Mouse (Mus musculus): Measurements from ENCODE around the gene Gprin2. TPM values are rescaled to one million over a fixed set of nuclear protein-coding genes. Genes with fewer than 3 reads are reported as not detected.

The Gprin2 gene
- polyA plus RNA-seq (2015; fragmentation: Nextera tagmentation; extraction: Ambion mirVana) = 0.50 and 0.87 TPM in 2 replicates

GRCm38 (mm10) chr14:34201231-34202035 is at the start of gene Gprin2:
TSS of gene Gprin2 (minus strand) at chr14:34201653.

GRCm38 (mm10) chr14:34219295-34219694 is 17.8 kb upstream of the Gprin2 start, which contains the start of gene Syt15:
TSS of gene Syt15 (plus strand) at chr14:34219595.

GRCm38 (mm10) chr14:34152342-34152741 is 49.1 kb downstream of the Gprin2 start, which contains the start of gene Npy4r:
TSS of gene Npy4r (minus strand) at chr14:34152489.

Other genes starting within 250 kb of the Gprin2 start
- gene Rbp3, start 247.7 kb downstream of the Gprin2 start, polyA plus RNA-seq (2015; fragmentation: Nextera tagmentation; extraction: Ambion mirVana) = not detected in 2 replicates
- gene Zfp488, start 222.9 kb downstream of the Gprin2 start, polyA plus RNA-seq (2015; fragmentation: Nextera tagmentation; extraction: Ambion mirVana) = not detected in 2 replicates
- gene Gm30083, start 186.5 kb downstream of the Gprin2 start, polyA plus RNA-seq (2015; fragmentation: Nextera tagmentation; extraction: Ambion mirVana) = not detected in 2 replicates
- gene Gm5460, start 184.9 kb downstream of the Gprin2 start, polyA plus RNA-seq (2015; fragmentation: Nextera tagmentation; extraction: Ambion mirVana) = 0.06 and 0.17 TPM in 2 replicates
- not detected in 2 replicates for gene Antxrl, start 148.9 kb downstream of the Gprin2 start, polyA plus RNA-seq (2015; fragmentation: Nextera tagmentation; extraction: Ambion mirVana)
- 4.6 and 5.2 TPM in 2 replicates for gene Anxa8, start 115.7 kb downstream of the Gprin2 start, polyA plus RNA-seq (2015; fragmentation: Nextera tagmentation; extraction: Ambion mirVana)
- gene A630023A22Rik, start 98.9 kb downstream of the Gprin2 start, polyA plus RNA-seq (2015; fragmentation: Nextera tagmentation; extraction: Ambion mirVana) = 0.32 TPM in 1 of 2 replicates, not detected in the other
- 0.11 TPM in 1 of 2 replicates, not detected in the other for gene Npy4r, start 49.2 kb downstream of the Gprin2 start, polyA plus RNA-seq (2015; fragmentation: Nextera tagmentation; extraction: Ambion mirVana)
- 0.43 and 0.69 TPM in 2 replicates for gene Syt15, start 17.9 kb upstream of the Gprin2 start, polyA plus RNA-seq (2015; fragmentation: Nextera tagmentation; extraction: Ambion mirVana)
- gene Shld2, start 108.8 kb upstream of the Gprin2 start, polyA plus RNA-seq (2015; fragmentation: Nextera tagmentation; extraction: Ambion mirVana) = 8.2 and 9.6 TPM in 2 replicates
- 67.2 and 81.3 TPM in 2 replicates for gene Glud1, start 109.1 kb upstream of the Gprin2 start, polyA plus RNA-seq (2015; fragmentation: Nextera tagmentation; extraction: Ambion mirVana)
- 0.52 and 2.2 TPM in 2 replicates for gene Fam25c, start 153.8 kb upstream of the Gprin2 start, polyA plus RNA-seq (2015; fragmentation: Nextera tagmentation; extraction: Ambion mirVana)
- gene Sncg, start 173.1 kb upstream of the Gprin2 start, polyA plus RNA-seq (2015; fragmentation: Nextera tagmentation; extraction: Ambion mirVana) = 34.9 and 180 TPM in 2 replicates
- 5.7 and 13.2 TPM in 2 replicates for gene Mmrn2, start 173.8 kb upstream of the Gprin2 start, polyA plus RNA-seq (2015; fragmentation: Nextera tagmentation; extraction: Ambion mirVana)

Measured in adrenal gland, postnatal 0 days (tissue).